Mouse (Mus musculus) testis, adult 2 months (tissue): ENCODE measurements around the gene Gnai3. TPM values are rescaled to one million over a fixed set of nuclear protein-coding genes. Genes with fewer than 3 reads are reported as not detected.

ENCODE experiments used
- H3K27ac ChIP-seq: fragments of 200-500 bp; 2 replicates; pipeline ENCODE4 v1.5.1; 2012; ENCODE audit warnings: low read depth, low read length; ENCODE audit not compliant: control insufficient read depth, insufficient read depth
- H3K27me3 ChIP-seq: fragments of 200-500 bp; 2 replicates; pipeline ENCODE4 v1.6.1; 2012; ENCODE audit warnings: mild to moderate bottlenecking, low read length, moderate library complexity; ENCODE audit not compliant: control insufficient read depth, insufficient read depth
- H3K36me3 ChIP-seq: fragments of 200-500 bp; 2 replicates; pipeline ENCODE4 v1.6.1; 2012; ENCODE audit warnings: mild to moderate bottlenecking, low read length; ENCODE audit not compliant: control insufficient read depth, insufficient read depth
- H3K4me1 ChIP-seq: fragments of 200-500 bp; 2 replicates; pipeline ENCODE4 v1.6.1; 2012; ENCODE audit warnings: low read length; ENCODE audit not compliant: control insufficient read depth, insufficient read depth
- H3K4me3 ChIP-seq: fragments of 200-500 bp; 2 replicates; pipeline ENCODE4 v1.5.1; 2012; ENCODE audit warnings: low read depth, mild to moderate bottlenecking, low read length, moderate library complexity, mixed read lengths; ENCODE audit not compliant: control insufficient read depth
- CTCF ChIP-seq: fragments of 200-500 bp; IDR thresholded peaks from 2 replicates; pipeline ENCODE4 v1.5.1; 2012; ENCODE audit warnings: low read depth, mild to moderate bottlenecking, inconsistent platforms, low read length, moderate library complexity; ENCODE audit not compliant: control insufficient read depth, insufficient read depth, insufficient replicate concordance
- POLR2A ChIP-seq: fragments of 200-500 bp; IDR thresholded peaks from 2 replicates; pipeline ENCODE4 v1.6.1; 2012; ENCODE audit warnings: low read depth, mild to moderate bottlenecking, inconsistent platforms, low read length, moderate library complexity; ENCODE audit not compliant: control insufficient read depth
- polyA plus RNA-seq: library from polyadenylated mRNA; depleted of rRNA; stranded (reverse); fragments of >200 nt; gene quantifications from 2 replicates; pipeline ENCODE4 v1.2.3, GENCODE M21; 2012

Gene Gnai3
- polyA plus RNA-seq, 1 experiment = 15.8 TPM

GRCm38 (mm10) chr3:108185460-108186097, 39.6 kb upstream of the Gnai3 start:
- H3K4me1 ChIP-seq = peaks cover 7% of the 10 kb centered on the region
- H3K36me3 ChIP-seq = no peaks in the 10 kb centered on the region
- TF ChIP-seq CTCF = no peak
- TF ChIP-seq POLR2A = no peak
- H3K27me3 ChIP-seq = no peaks in the 10 kb centered on the region
- no peak overlapping the region for H3K27ac ChIP-seq
- H3K4me3 ChIP-seq = peak overlapping the region; percentile 80

GRCm38 (mm10) chr3:108184742-108185141, 38.8 kb upstream of the Gnai3 start:
- H3K4me3 ChIP-seq = no peak overlapping the region
- peaks cover 7% of the 10 kb centered on the region for H3K4me1 ChIP-seq
- no peak for TF ChIP-seq CTCF
- TF ChIP-seq POLR2A = no peak
- no peak overlapping the region for H3K27ac ChIP-seq
- H3K27me3 ChIP-seq = no peaks in the 10 kb centered on the region
- no peaks in the 10 kb centered on the region for H3K36me3 ChIP-seq

DNA sequence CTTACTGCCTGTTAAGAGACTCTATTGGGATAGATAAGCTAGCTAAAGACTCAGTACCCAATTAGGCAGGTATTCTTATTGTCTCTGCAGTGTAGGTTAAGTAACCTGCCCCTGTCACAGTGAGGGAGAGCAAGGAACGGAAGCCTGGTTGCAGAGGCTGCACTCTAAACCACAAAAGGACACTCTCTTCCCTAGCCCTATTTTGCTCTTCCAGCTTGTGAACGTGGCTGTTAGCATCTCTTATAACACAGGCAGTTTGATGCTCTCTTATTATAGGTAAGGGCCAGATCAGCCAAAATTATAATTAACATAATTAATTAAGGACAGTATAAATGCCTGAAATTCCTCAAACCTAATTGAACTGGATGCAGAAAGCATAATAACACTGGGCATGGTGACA, 34.6 kb upstream of the Gnai3 start:
- Histone ChIP-seq H3K27ac (no peak overlapping the region), H3K4me3 (no peak overlapping the region), H3K36me3 (no peaks in the 10 kb centered on the region), H3K27me3 (no peaks in the 10 kb centered on the region), H3K4me1 (no peaks in the 10 kb centered on the region; the same call in 1 of the 2 replicates)
- no peak for TF ChIP-seq POLR2A
- no peak for TF ChIP-seq CTCF

DNA sequence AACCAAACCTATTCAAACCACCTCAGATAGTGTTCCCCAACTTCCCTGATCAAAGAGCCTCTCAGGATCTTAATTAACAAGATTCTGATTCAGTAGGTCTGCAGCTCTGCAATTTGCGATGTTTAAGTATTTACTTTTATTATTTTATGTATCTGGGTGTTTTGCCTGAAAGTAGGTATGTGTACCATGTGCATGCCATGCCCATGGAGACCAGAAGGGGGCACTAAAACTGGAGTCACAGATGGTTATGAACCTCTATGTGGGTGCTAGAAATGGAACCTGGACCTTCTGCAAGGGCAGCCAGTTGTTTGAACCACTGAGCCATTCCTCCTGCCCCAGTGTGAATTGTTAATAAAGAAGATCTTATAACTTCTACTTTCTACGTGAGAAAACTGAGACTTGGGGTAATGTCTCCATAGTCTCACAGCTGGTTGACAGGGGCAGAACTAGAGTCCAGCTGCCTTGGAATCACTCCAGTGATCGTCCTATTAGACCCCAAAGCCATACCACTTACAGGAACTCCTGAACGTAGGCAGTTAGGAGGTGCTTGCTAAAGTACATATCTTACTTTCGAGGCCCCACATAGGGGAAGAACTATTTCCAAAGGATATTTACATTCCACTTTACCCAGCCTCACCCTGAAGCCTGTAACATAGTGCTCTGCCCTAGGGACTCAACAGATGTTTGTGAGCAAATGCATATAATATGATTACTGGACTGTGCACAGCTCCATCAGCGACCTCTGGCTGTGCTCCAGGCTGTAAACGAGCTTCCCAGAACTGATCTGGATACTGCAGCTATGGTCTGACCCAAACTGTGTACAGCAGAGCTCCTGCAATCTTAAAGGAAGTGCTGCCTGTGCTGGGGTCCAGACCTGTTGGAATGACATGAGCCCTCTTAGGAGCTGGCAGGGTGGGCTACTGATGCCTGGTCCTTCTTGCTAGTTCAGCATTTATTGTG, 33.1 kb upstream of the Gnai3 start:
- H3K4me3 ChIP-seq = no peak overlapping the region
- H3K27me3 ChIP-seq = no peaks in the 10 kb centered on the region
- TF ChIP-seq CTCF = no peak
- no peak for TF ChIP-seq POLR2A
- no peak overlapping the region for H3K27ac ChIP-seq
- H3K4me1 ChIP-seq = peaks cover 3% of the 10 kb centered on the region; the same call in 1 of the 2 replicates
- no peaks in the 10 kb centered on the region for H3K36me3 ChIP-seq

DNA sequence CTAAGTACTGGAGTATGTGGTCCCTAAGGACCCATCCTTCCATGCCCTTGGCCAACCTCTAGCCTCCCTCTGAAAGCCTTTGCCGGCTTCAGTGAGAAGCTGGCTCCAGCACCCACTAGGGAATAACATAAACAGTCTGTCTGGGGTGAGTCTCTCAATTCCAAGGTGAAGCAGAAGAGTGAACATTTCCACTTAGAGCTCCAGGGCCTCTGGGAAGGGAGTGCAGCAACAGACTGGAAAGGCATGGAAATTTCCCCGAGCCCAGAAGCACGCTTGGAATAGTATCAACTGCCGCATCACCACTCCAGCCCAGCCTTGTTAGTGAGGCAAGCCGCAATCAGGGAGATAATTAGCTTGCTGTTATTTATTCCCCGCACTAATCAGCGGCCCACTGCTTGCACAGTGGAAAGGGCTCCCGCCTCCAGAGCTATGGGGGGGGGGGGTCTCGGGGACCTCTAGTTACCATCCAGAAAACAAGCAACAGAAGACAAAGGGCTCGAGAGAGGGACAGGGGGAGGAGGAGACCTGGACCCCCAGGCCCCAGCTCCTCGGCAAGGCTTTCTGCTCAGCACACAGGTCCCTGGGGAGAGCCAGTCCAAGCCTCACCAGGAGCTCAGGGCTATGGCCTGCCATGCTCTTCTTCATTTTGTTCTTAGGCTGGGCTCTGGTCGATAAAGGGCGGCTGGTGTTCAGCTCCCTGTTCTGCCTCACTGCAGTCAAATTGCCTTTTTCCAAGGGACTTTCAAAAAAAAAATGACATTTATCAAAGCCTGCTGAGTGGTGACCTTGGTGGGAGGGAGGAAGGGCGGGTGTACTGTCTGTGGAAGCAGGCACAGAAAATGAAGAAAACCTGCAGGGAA, 29.0 kb upstream of the Gnai3 start:
- TF ChIP-seq POLR2A (no peak), CTCF (no peak)
- no peak overlapping the region for H3K27ac ChIP-seq
- no peak overlapping the region for H3K4me3 ChIP-seq

GRCm38 (mm10) chr3:108169199-108169598, 23.3 kb upstream of the Gnai3 start:
- Histone ChIP-seq H3K27ac (no peak overlapping the region), H3K4me1 (peaks cover 12% of the 10 kb centered on the region), H3K36me3 (no peaks in the 10 kb centered on the region), H3K27me3 (no peaks in the 10 kb centered on the region), H3K4me3 (no peak overlapping the region)
- TF ChIP-seq CTCF (no peak), POLR2A (no peak)

More for the DNA sequence above, 29.0 kb upstream of the Gnai3 start:
- peaks cover 3% of the 10 kb centered on the region; the same call in 1 of the 2 replicates for H3K4me1 ChIP-seq
- no peaks in the 10 kb centered on the region for H3K36me3 ChIP-seq
- no peaks in the 10 kb centered on the region for H3K27me3 ChIP-seq
